31 mouse cellular contexts compared by ENCODE assay signal in the genomic region with DNA sequence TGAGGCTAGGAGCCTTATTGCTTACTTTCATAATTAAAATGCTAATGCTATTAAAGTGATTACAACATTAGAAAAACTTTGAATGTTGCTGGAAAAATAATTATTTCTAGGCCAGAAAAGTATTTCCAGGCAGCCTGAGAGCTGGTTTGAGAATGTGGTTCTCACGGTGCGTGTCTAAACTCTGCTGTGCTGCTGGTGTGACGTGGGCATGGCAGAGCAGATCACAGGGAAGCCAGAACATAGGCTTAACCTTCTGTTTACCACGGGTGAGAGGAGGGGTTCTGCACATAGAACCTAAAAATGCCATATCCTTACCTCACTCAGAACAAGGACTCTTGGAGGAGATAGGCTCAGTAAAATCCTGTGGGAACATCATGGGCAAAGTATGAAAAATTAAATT. TPM values are rescaled to one million over a fixed set of nuclear protein-coding genes. Genes with fewer than 3 reads are reported as not detected.
DNase-seq lines count a peak whose midpoint lies in the region; ATAC-seq and TF ChIP-seq lines count a peak whose summit lies in the region.
"Had no signal": no experiment of that assay in that cellular context is flagged by ENCODE, and none has a peak within 500 bp of the region (broad histone marks: within the 10 kb centered on the region; RNA-seq: fewer than 3 reads in every experiment).

No protein-coding gene starts in this region.

- TF ChIP-seq CTCF in heart, postnatal 0 days (IDR thresholded peaks at IDR 0.05; ENCODE audit: low read depth): no peak
- TF ChIP-seq CTCF in stomach, postnatal 0 days (IDR thresholded peaks at IDR 0.05; ENCODE audit: low read depth): no peak
- TF ChIP-seq CTCF in intestine, postnatal 0 days (IDR thresholded peaks at IDR 0.05; ENCODE audit: low read depth): no peak

- H3K9me3 ChIP-seq in heart, embryonic 11.5 days (replicated peaks; ENCODE audit: control insufficient read depth, low read length): no peaks in the 10 kb centered on the region
- H3K9me3 ChIP-seq in heart, postnatal 0 days (replicated peaks; ENCODE audit: control insufficient read depth, low read length): no peaks in the 10 kb centered on the region
- H3K9me3 ChIP-seq in stomach, embryonic 16.5 days (replicated peaks; ENCODE audit: control insufficient read depth, low read length): no peaks in the 10 kb centered on the region
- no peaks in the 10 kb centered on the region for H3K9me3 ChIP-seq in stomach, postnatal 0 days (ENCODE audit: control insufficient read depth, low read length)
- no peaks in the 10 kb centered on the region for H3K9me3 ChIP-seq in intestine, postnatal 0 days (ENCODE audit: control insufficient read depth)
- H3K9me3 ChIP-seq: embryonic facial prominence, embryonic 13.5 days; G1E; liver, embryonic 12.5 days; midbrain, embryonic 15.5 days; neural tube, embryonic 15.5 days had no signal

- no peak overlapping the region for H3K27ac ChIP-seq in heart, embryonic 11.5 days (ENCODE audit: low read depth, low read length)
- no peak overlapping the region for H3K27ac ChIP-seq in heart, postnatal 0 days (ENCODE audit: low read depth)
- H3K27ac ChIP-seq in stomach, embryonic 16.5 days (ENCODE audit: low read length): peak overlapping the region; percentile 46; the same call in 1 of the 2 replicates
- no peak overlapping the region; the same call in 1 of the 2 replicates for H3K27ac ChIP-seq in stomach, postnatal 0 days (replicated peaks)
- no peak overlapping the region for H3K27ac ChIP-seq in intestine, postnatal 0 days (ENCODE audit: low read depth, low read length)
- H3K27ac ChIP-seq: embryonic facial prominence, embryonic 13.5 days; hindbrain, embryonic 14.5 days; macrophage; midbrain, embryonic 15.5 days; neural tube, embryonic 15.5 days had no signal

- no peaks in the 10 kb centered on the region for H3K27me3 ChIP-seq in heart, embryonic 11.5 days (ENCODE audit: control insufficient read depth, insufficient read depth, low read length)
- H3K27me3 ChIP-seq in heart, postnatal 0 days (ENCODE audit: control insufficient read depth, insufficient read depth, low read length): no peaks in the 10 kb centered on the region
- H3K27me3 ChIP-seq in stomach, embryonic 16.5 days (ENCODE audit: control insufficient read depth, insufficient read depth, low read length): no peaks in the 10 kb centered on the region
- H3K27me3 ChIP-seq in stomach, postnatal 0 days (ENCODE audit: control insufficient read depth, insufficient read depth, low read length): no peaks in the 10 kb centered on the region
- H3K27me3 ChIP-seq in intestine, postnatal 0 days (replicated peaks; ENCODE audit: control insufficient read depth, insufficient read depth, low read length): no peaks in the 10 kb centered on the region
- H3K27me3 ChIP-seq: embryonic facial prominence, embryonic 13.5 days; liver, embryonic 12.5 days; midbrain, embryonic 15.5 days; neural tube, embryonic 15.5 days had no signal

- DNase-seq in heart, postnatal 4 days: no peak
- DNase-seq in heart, postnatal 0 days (ENCODE audit: low spot score): peak; percentile 4
- DNase-seq in heart, postnatal 25 days (ENCODE audit: low spot score): no peak
- no peak for DNase-seq in stomach, postnatal 0 days (ENCODE audit: low spot score)
- DNase-seq: adrenal gland, postnatal 14 days; cerebellum, adult 11 months; cerebellum, adult 9-10 months; cerebellum, postnatal 36 days; embryo, embryonic 11 days; forebrain, postnatal 0 days; gastrocnemius, postnatal 14 days; kidney, postnatal 10 days; layer of hippocampus, postnatal 36 days; left cerebral cortex, postnatal 4 days; lung, adult 2 months; lung, postnatal 10 days; retina, postnatal 1 day; right cerebral cortex, postnatal 14 days; thymus, postnatal 14 days had no signal

- intact Hi-C loops in heart, postnatal 25 days (cut with DNase I): no loop called here

- H3K4me1 ChIP-seq in heart, embryonic 11.5 days (ENCODE audit: control insufficient read depth, insufficient read depth, low read length): peaks cover 37% of the 10 kb centered on the region
- peaks cover 29% of the 10 kb centered on the region for H3K4me1 ChIP-seq in heart, postnatal 0 days (ENCODE audit: control insufficient read depth, insufficient read depth)
- peaks cover 30% of the 10 kb centered on the region for H3K4me1 ChIP-seq in stomach, embryonic 16.5 days (ENCODE audit: control insufficient read depth, insufficient read depth, low read length)
- H3K4me1 ChIP-seq in stomach, postnatal 0 days (replicated peaks; ENCODE audit: control insufficient read depth, insufficient read depth): peaks cover 8% of the 10 kb centered on the region
- no peaks in the 10 kb centered on the region for H3K4me1 ChIP-seq in intestine, postnatal 0 days (replicated peaks; ENCODE audit: control insufficient read depth, insufficient read depth, low read length)

- WGBS in heart, embryonic 11.5 days (ENCODE audit: insufficient replicate concordance): 55% methylated on average over 4 of the region's 4 CpGs
- 34% methylated on average over 4 of the region's 4 CpGs for WGBS in heart, postnatal 0 days
- 65% methylated on average over 4 of the region's 4 CpGs for WGBS in stomach, embryonic 16.5 days
- 49% methylated on average over 4 of the region's 4 CpGs for WGBS in stomach, postnatal 0 days
- WGBS in intestine, postnatal 0 days: 71% methylated on average over 4 of the region's 4 CpGs

- 0 out of 2 replicates have a peak overlapping the region, but pooled peaks have one; percentile 10 for H3K9ac ChIP-seq in heart, embryonic 11.5 days (ENCODE audit: low read depth, low read length)
- H3K9ac ChIP-seq in heart, postnatal 0 days (replicated peaks; ENCODE audit: low read depth, low read length): no peak overlapping the region
- H3K9ac ChIP-seq in stomach, embryonic 16.5 days (ENCODE audit: low read length): no peak overlapping the region
- H3K9ac ChIP-seq in stomach, postnatal 0 days (ENCODE audit: low read length): no peak overlapping the region
- no peak overlapping the region for H3K9ac ChIP-seq in intestine, postnatal 0 days (ENCODE audit: low read depth, low read length)
- H3K9ac ChIP-seq: embryonic facial prominence, embryonic 13.5 days; forebrain, postnatal 0 days; hindbrain, embryonic 14.5 days; liver, embryonic 12.5 days; midbrain, embryonic 15.5 days; neural tube, embryonic 15.5 days had no signal

- H3K4me3 ChIP-seq in heart, embryonic 11.5 days (ENCODE audit: low read depth, low read length): no peak overlapping the region
- H3K4me3 ChIP-seq in heart, postnatal 0 days (ENCODE audit: low read depth, low read length): no peak overlapping the region
- no peak overlapping the region for H3K4me3 ChIP-seq in stomach, embryonic 16.5 days (replicated peaks; ENCODE audit: low read length)
- no peak overlapping the region for H3K4me3 ChIP-seq in stomach, postnatal 0 days (ENCODE audit: low read depth, low read length)
- H3K4me3 ChIP-seq in intestine, postnatal 0 days (ENCODE audit: low read depth, low read length): no peak overlapping the region
- H3K4me3 ChIP-seq: embryonic facial prominence, embryonic 13.5 days; erythroblast, embryonic 14.5 days; liver, embryonic 12.5 days; midbrain, embryonic 15.5 days; neural tube, embryonic 15.5 days had no signal

- H3K36me3 ChIP-seq in heart, embryonic 11.5 days (ENCODE audit: control insufficient read depth, insufficient read depth, low read length): no peaks in the 10 kb centered on the region
- no peaks in the 10 kb centered on the region for H3K36me3 ChIP-seq in heart, postnatal 0 days (replicated peaks; ENCODE audit: control insufficient read depth, insufficient read depth, low read length)
- H3K36me3 ChIP-seq in stomach, embryonic 16.5 days (ENCODE audit: control insufficient read depth, insufficient read depth, low read length): no peaks in the 10 kb centered on the region
- H3K36me3 ChIP-seq in stomach, postnatal 0 days (ENCODE audit: control insufficient read depth, insufficient read depth, low read length): no peaks in the 10 kb centered on the region
- H3K36me3 ChIP-seq in intestine, postnatal 0 days (ENCODE audit: control insufficient read depth, insufficient read depth): no peaks in the 10 kb centered on the region
- H3K36me3 ChIP-seq: embryonic facial prominence, embryonic 13.5 days; G1E; liver, embryonic 12.5 days; midbrain, embryonic 15.5 days; neural tube, embryonic 15.5 days had no signal

- ATAC-seq in heart, embryonic 11.5 days (replicated peaks; ENCODE audit: insufficient number of reproducible peaks, low FRiP score, low TSS enrichment): no peak
- ATAC-seq in heart, postnatal 0 days (ENCODE audit: insufficient read depth, low read depth): no peak; the same call in 1 of the 2 replicates
- ATAC-seq in stomach, embryonic 16.5 days (ENCODE audit: insufficient read depth, low FRiP score): no peak
- ATAC-seq in stomach, postnatal 0 days (ENCODE audit: low FRiP score, low TSS enrichment): no peak
- ATAC-seq in intestine, postnatal 0 days: no peak
- ATAC-seq: CD4-positive, CD25-positive, alpha-beta regulatory T cell, adult 4 months; forebrain, postnatal 0 days; liver, embryonic 12.5 days; midbrain, embryonic 15.5 days had no signal

- no peak for TF ChIP-seq EP300 in heart, postnatal 0 days (IDR thresholded peaks at IDR 0.05; ENCODE audit: low read depth)
- TF ChIP-seq EP300 in stomach, postnatal 0 days (optimal IDR thresholded peaks at IDR 0.05): no peak

- H3K4me2 ChIP-seq in heart, embryonic 11.5 days: no peak overlapping the region
- H3K4me2 ChIP-seq in heart, postnatal 0 days (ENCODE audit: low read depth, low read length): no peak overlapping the region; the same call in 1 of the 2 replicates
- no peak overlapping the region for H3K4me2 ChIP-seq in stomach, embryonic 16.5 days (ENCODE audit: low read depth, low read length)
- H3K4me2 ChIP-seq in stomach, postnatal 0 days (replicated peaks; ENCODE audit: low read depth): no peak overlapping the region
- no peak overlapping the region for H3K4me2 ChIP-seq in intestine, postnatal 0 days (replicated peaks; ENCODE audit: low read depth)
- H3K4me2 ChIP-seq: embryonic facial prominence, embryonic 13.5 days; hindbrain, embryonic 14.5 days; liver, embryonic 12.5 days; midbrain, embryonic 15.5 days; neural tube, embryonic 15.5 days had no signal

RNA-seq across cellular contexts. Expression of gene Arhgap32, which starts 18.8 kb away (rescaled TPM):
- 3.5 and 3.7 TPM in 2 replicates for polyA plus RNA-seq in heart, embryonic 11.5 days (2014; fragmentation: Nextera tagmentation; extraction: Ambion mirVana)
- total RNA-seq in heart, postnatal 4 days (2021): 10 to 100 TPM; 41.0 to 43.9 TPM
- total RNA-seq in heart, postnatal 0 days (2014; rRNA removed; ENCODE audit: low replicate concordance): 9.0 and 11.4 TPM in 2 replicates
- 1.8 and 1.9 TPM in 2 replicates for polyA plus RNA-seq in heart, postnatal 0 days (2015; fragmentation: Nextera tagmentation; extraction: Ambion mirVana)
- total RNA-seq in heart, postnatal 25 days (2021): 10 to 100 TPM; 20.3 to 21.7 TPM
- polyA plus RNA-seq in stomach, embryonic 16.5 days (2015; fragmentation: Nextera tagmentation; extraction: Ambion mirVana): 16.4 and 16.6 TPM in 2 replicates
- polyA plus RNA-seq in stomach, postnatal 0 days (2015; fragmentation: Nextera tagmentation; extraction: Ambion mirVana): 8.8 and 11.4 TPM in 2 replicates
- polyA plus RNA-seq in intestine, postnatal 0 days (2015; fragmentation: Nextera tagmentation; extraction: Ambion mirVana): 17.2 and 18.1 TPM in 2 replicates
- polyA plus RNA-seq: CD4-positive, CD25-positive, alpha-beta regulatory T cell, adult 4 months; erythroblast, embryonic 14.5 days had no signal
